Mouse (Mus musculus) stomach, embryonic 14.5 days (tissue): ENCODE measurements around the gene Galns. TPM values are rescaled to one million over a fixed set of nuclear protein-coding genes. Genes with fewer than 3 reads are reported as not detected.

Experiments
- microRNA-seq: library from miRNA; unstranded; fragments of <30 nt; microRNA quantifications from one replicate; pipeline ENCODE4, GENCODE M21; 2016
- polyA plus RNA-seq: library from polyadenylated mRNA; unstranded; fragments of >200 nt; fragmentation: Nextera tagmentation; extraction: Ambion mirVana; gene quantifications from 2 replicates; pipeline ENCODE4 v1.2.1, GENCODE M21; 2014

The Galns gene
- polyA plus RNA-seq, 1 experiment from 2014 or later = 14.6 TPM

Small RNA genes within 50 kb of the gene (microRNA-seq; reads per million reads assigned to microRNA genes)
- gene Mir6396 = not detected

Other genes with a start within 250 kb of the Galns start
- 30.5 and 34.8 TPM in 2 replicates for gene Zc3h18, start 234.9 kb downstream of the Galns start, polyA plus RNA-seq
- 0.36 TPM in 1 of 2 replicates, not detected in the other for gene Il17c, start 189.4 kb downstream of the Galns start, polyA plus RNA-seq
- gene Cyba, start 178.5 kb downstream of the Galns start, polyA plus RNA-seq = 202 and 217 TPM in 2 replicates
- gene Mvd, start 168.0 kb downstream of the Galns start, polyA plus RNA-seq = 38.3 and 42.1 TPM in 2 replicates
- 0.39 and 0.46 TPM in 2 replicates for gene Snai3, start 150.7 kb downstream of the Galns start, polyA plus RNA-seq
- 31.5 and 34.3 TPM in 2 replicates for gene Rnf166, start 135.4 kb downstream of the Galns start, polyA plus RNA-seq
- 46.4 and 54.0 TPM in 2 replicates for gene Ctu2, start 135.3 kb downstream of the Galns start, polyA plus RNA-seq
- 15.6 and 24.2 TPM in 2 replicates for gene Piezo1, start 60.1 kb downstream of the Galns start, polyA plus RNA-seq
- gene Cdt1, start 43.4 kb downstream of the Galns start, polyA plus RNA-seq = 34.8 and 36.4 TPM in 2 replicates
- gene Aprt, start 34.6 kb downstream of the Galns start, polyA plus RNA-seq = 394 and 436 TPM in 2 replicates
- 55.9 and 66.9 TPM in 2 replicates for gene Trappc2l, start 177 bp upstream of the Galns start, polyA plus RNA-seq
- gene Pabpn1l, start 11.3 kb upstream of the Galns start, polyA plus RNA-seq = not detected in 2 replicates
- gene Cbfa2t3, start 87.6 kb upstream of the Galns start, polyA plus RNA-seq = 4.1 and 4.4 TPM in 2 replicates
- 15.9 and 20.8 TPM in 2 replicates for gene Acsf3, start 164.0 kb upstream of the Galns start, polyA plus RNA-seq
- gene Cdh15, start 236.5 kb upstream of the Galns start, polyA plus RNA-seq = 0.26 and 0.52 TPM in 2 replicates